Comparison of ENCODE assay signal across 25 mouse cellular contexts in the genomic region with DNA sequence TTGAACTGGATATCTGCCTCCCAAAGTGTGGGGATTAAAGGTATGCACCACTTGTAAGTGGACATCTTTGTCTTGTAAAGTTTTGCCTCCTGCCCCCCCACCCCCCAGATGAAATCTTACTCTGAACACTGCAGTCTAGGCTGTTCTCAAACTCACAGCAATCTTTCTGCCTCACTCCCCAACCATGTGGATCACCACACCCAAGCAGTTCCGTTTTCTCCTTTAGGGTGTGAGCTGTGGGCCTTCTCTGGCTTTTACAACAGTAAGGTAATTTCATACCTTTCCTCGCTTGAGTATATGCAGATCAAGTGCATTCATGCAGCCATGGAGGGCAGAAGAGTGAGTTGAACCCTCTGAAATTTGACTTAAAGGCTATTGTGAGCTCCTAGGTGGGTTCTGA. TPM values are rescaled to one million over a fixed set of nuclear protein-coding genes. Genes with fewer than 3 reads are reported as not detected.
DNase-seq lines count a peak whose midpoint lies in the region; ATAC-seq and TF ChIP-seq lines count a peak whose summit lies in the region.
"Had no signal": no experiment of that assay in that cellular context is flagged by ENCODE, and none has a peak within 500 bp of the region (broad histone marks: within the 10 kb centered on the region; RNA-seq: fewer than 3 reads in every experiment).

No protein-coding gene starts in this region.

- H3K4me1 ChIP-seq in liver, adult 2 months (ENCODE audit: control insufficient read depth, insufficient read depth, low read length): peaks cover 22% of the 10 kb centered on the region
- peaks cover 5% of the 10 kb centered on the region; the same call in 1 of the 2 replicates for H3K4me1 ChIP-seq in liver, embryonic 12.5 days
- no peaks in the 10 kb centered on the region for H3K4me1 ChIP-seq in ES-Bruce4 (ENCODE audit: control insufficient read depth, insufficient read depth, low read length)
- H3K4me1 ChIP-seq in ES-E14 (ENCODE audit: control insufficient read depth in 2 of 2, insufficient read depth in 2 of 2, low read length in 2 of 2, poor library complexity in 1 of 2): peaks cover 2 to 13% of the 10 kb centered on the region in 2 experiments; a peak in 2 of 4 replicates
- H3K4me1 ChIP-seq in brown adipose tissue, adult 24 weeks (ENCODE audit: control insufficient read depth, insufficient read depth, insufficient read length, low read length): peaks cover 8% of the 10 kb centered on the region; the same call in 1 of the 2 replicates
- peaks cover under 1% of the 10 kb centered on the region; the same call in 1 of the 2 replicates for H3K4me1 ChIP-seq in neural tube, embryonic 15.5 days
- H3K4me1 ChIP-seq in heart, embryonic 11.5 days (ENCODE audit: control insufficient read depth, insufficient read depth, low read length): no peaks in the 10 kb centered on the region
- H3K4me1 ChIP-seq: midbrain, embryonic 15.5 days had no signal

- H3K27me3 ChIP-seq in liver, adult 2 months (ENCODE audit: control insufficient read depth, insufficient read depth, low read length): no peaks in the 10 kb centered on the region
- H3K27me3 ChIP-seq in liver, embryonic 12.5 days (replicated peaks): peaks cover 24% of the 10 kb centered on the region
- no peaks in the 10 kb centered on the region for H3K27me3 ChIP-seq in ES-Bruce4 (ENCODE audit: control insufficient read depth, insufficient read depth, low read length, poor library complexity, severe bottlenecking)
- H3K27me3 ChIP-seq in neural tube, embryonic 15.5 days (replicated peaks): peaks cover 10% of the 10 kb centered on the region; the same call in 1 of the 2 replicates
- H3K27me3 ChIP-seq in heart, embryonic 11.5 days (ENCODE audit: control insufficient read depth, insufficient read depth, low read length): peaks cover 12% of the 10 kb centered on the region
- H3K27me3 ChIP-seq: midbrain, embryonic 15.5 days had no signal

- H3K27ac ChIP-seq in liver, adult 2 months (replicated peaks; ENCODE audit: insufficient read depth, low read depth, low read length): peak overlapping the region; percentile 44
- no peak overlapping the region for H3K27ac ChIP-seq in liver, embryonic 12.5 days
- H3K27ac ChIP-seq in ES-Bruce4 (ENCODE audit: insufficient read depth, low read length): peak overlapping the region; percentile 73
- H3K27ac ChIP-seq in ES-E14 (ENCODE audit: insufficient read depth, low read depth, low read length, poor library complexity, severe bottlenecking): peak overlapping the region; percentile 37; the same call in 1 of the 2 replicates
- peak overlapping the region; percentile 55 for H3K27ac ChIP-seq in brown adipose tissue, adult 24 weeks (replicated peaks; ENCODE audit: low read depth, low read length)
- no peak overlapping the region for H3K27ac ChIP-seq in neural tube, embryonic 15.5 days (replicated peaks)
- no peak overlapping the region for H3K27ac ChIP-seq in heart, embryonic 11.5 days (ENCODE audit: low read depth, low read length)
- H3K27ac ChIP-seq: embryonic facial prominence, embryonic 13.5 days; hindbrain, embryonic 10.5 days; hindbrain, embryonic 15.5 days; liver, embryonic 13.5 days; midbrain, embryonic 15.5 days; neural tube, embryonic 12.5 days had no signal

- no peaks in the 10 kb centered on the region for H3K9me3 ChIP-seq in liver, embryonic 12.5 days (replicated peaks)
- H3K9me3 ChIP-seq in ES-Bruce4 (replicated peaks; ENCODE audit: control insufficient read depth, insufficient read depth, low read length, poor library complexity, severe bottlenecking) (no peaks in the 10 kb centered on the region), ES-E14 (ENCODE audit: control insufficient read depth, insufficient read depth, low read depth, low read length) (no peaks in the 10 kb centered on the region)
- no peaks in the 10 kb centered on the region for H3K9me3 ChIP-seq in neural tube, embryonic 15.5 days (replicated peaks)
- H3K9me3 ChIP-seq in heart, embryonic 11.5 days (replicated peaks; ENCODE audit: control insufficient read depth, low read length): no peaks in the 10 kb centered on the region
- H3K9me3 ChIP-seq: embryonic facial prominence, embryonic 13.5 days; hindbrain, embryonic 10.5 days; hindbrain, embryonic 15.5 days; liver, embryonic 13.5 days; midbrain, embryonic 15.5 days; neural tube, embryonic 12.5 days had no signal

- TF ChIP-seq CTCF in liver, adult 2 months (IDR thresholded peaks at IDR 0.05; ENCODE audit: low read depth, low read length): no peak
- no peak for TF ChIP-seq CTCF in ES-Bruce4 (IDR thresholded peaks at IDR 0.05; ENCODE audit: low read depth, low read length)

- in situ Hi-C loops in ES-E14 (cut with MboI; ENCODE audit: low sequenced_read_pairs in 2 of 2, unreplicated experiment in 2 of 2): no loop called here

- DNase-seq in liver, adult 2 months (ENCODE audit: extremely low read depth, low read depth, low spot score): no peak
- DNase-seq in ES-E14 (ENCODE audit: low read depth, low spot score): no peak
- DNase-seq: B cell, adult 2 months; cerebellum, adult 11-12 months; cerebellum, postnatal 10 days; forebrain, postnatal 0 days; gastrocnemius, postnatal 10 days; heart, postnatal 14 days; liver, embryonic 13.5 days; lung, embryonic 14.5 days; lung, postnatal 14 days; thymus, adult 2 months; thymus, postnatal 36 days had no signal

- TF ChIP-seq EP300 in ES-Bruce4 (IDR thresholded peaks at IDR 0.05; ENCODE audit: insufficient read depth, low read depth, low read length): no peak

- H3K4me3 ChIP-seq in liver, adult 2 months (ENCODE audit: insufficient read depth, low read depth, low read length): no peak overlapping the region
- H3K4me3 ChIP-seq in liver, embryonic 12.5 days: no peak overlapping the region
- H3K4me3 ChIP-seq in ES-Bruce4 (ENCODE audit: low read depth, low read length) (no peak overlapping the region), ES-E14 (ENCODE audit: insufficient read depth in 1 of 2, low read depth in 1 of 2, low read length in 2 of 2, poor library complexity in 1 of 2, severe bottlenecking in 1 of 2) (no peak overlapping the region)
- no peak overlapping the region for H3K4me3 ChIP-seq in brown adipose tissue, adult 24 weeks (ENCODE audit: insufficient read depth, low read depth, low read length)
- H3K4me3 ChIP-seq in neural tube, embryonic 15.5 days (replicated peaks): no peak overlapping the region
- H3K4me3 ChIP-seq in heart, embryonic 11.5 days (ENCODE audit: low read depth, low read length): no peak overlapping the region
- H3K4me3 ChIP-seq: embryonic facial prominence, embryonic 13.5 days; hindbrain, embryonic 10.5 days; hindbrain, embryonic 15.5 days; liver, embryonic 13.5 days; midbrain, embryonic 15.5 days; myocyte; neural tube, embryonic 12.5 days had no signal

- H3K4me2 ChIP-seq in liver, embryonic 12.5 days: no peak overlapping the region
- H3K4me2 ChIP-seq in neural tube, embryonic 15.5 days: no peak overlapping the region
- no peak overlapping the region for H3K4me2 ChIP-seq in heart, embryonic 11.5 days
- H3K4me2 ChIP-seq: embryonic facial prominence, embryonic 13.5 days; hindbrain, embryonic 15.5 days; liver, embryonic 13.5 days; lung, embryonic 14.5 days; midbrain, embryonic 15.5 days; neural tube, embryonic 12.5 days had no signal

- H3K36me3 ChIP-seq in liver, adult 2 months (ENCODE audit: control insufficient read depth, insufficient read depth, low read length): peaks cover 6% of the 10 kb centered on the region; the same call in 1 of the 2 replicates
- peaks cover 34% of the 10 kb centered on the region for H3K36me3 ChIP-seq in liver, embryonic 12.5 days
- H3K36me3 ChIP-seq in ES-Bruce4 (ENCODE audit: control insufficient read depth, insufficient read depth, low read length, poor library complexity, severe bottlenecking): peaks cover 14% of the 10 kb centered on the region
- H3K36me3 ChIP-seq in ES-E14 (ENCODE audit: control insufficient read depth, insufficient read depth, low read length, poor library complexity, severe bottlenecking): peaks cover 21% of the 10 kb centered on the region
- peaks cover 18% of the 10 kb centered on the region for H3K36me3 ChIP-seq in neural tube, embryonic 15.5 days
- peaks cover 10% of the 10 kb centered on the region for H3K36me3 ChIP-seq in heart, embryonic 11.5 days (ENCODE audit: control insufficient read depth, insufficient read depth, low read length)

- H3K9ac ChIP-seq in liver, adult 2 months (ENCODE audit: low read depth, low read length): no peak overlapping the region
- no peak overlapping the region for H3K9ac ChIP-seq in liver, embryonic 12.5 days
- no peak overlapping the region for H3K9ac ChIP-seq in ES-Bruce4 (ENCODE audit: low read depth, poor library complexity, severe bottlenecking)
- H3K9ac ChIP-seq in ES-E14 (ENCODE audit: insufficient read depth, low read depth, low read length, poor library complexity, severe bottlenecking): no peak overlapping the region
- H3K9ac ChIP-seq in neural tube, embryonic 15.5 days (replicated peaks): no peak overlapping the region
- H3K9ac ChIP-seq in heart, embryonic 11.5 days (ENCODE audit: low read depth, low read length): no peak overlapping the region
- H3K9ac ChIP-seq: embryonic facial prominence, embryonic 13.5 days; forebrain, postnatal 0 days; hindbrain, embryonic 15.5 days; liver, embryonic 13.5 days; lung, embryonic 14.5 days; midbrain, embryonic 15.5 days; neural tube, embryonic 12.5 days had no signal

- no peaks in the 10 kb centered on the region for H3K79me2 ChIP-seq in liver, adult 2 months (ENCODE audit: control insufficient read depth, insufficient read depth, low read length)

- ATAC-seq in liver, embryonic 12.5 days: no peak
- ATAC-seq in neural tube, embryonic 15.5 days (ENCODE audit: low FRiP score): no peak
- no peak for ATAC-seq in heart, embryonic 11.5 days (replicated peaks; ENCODE audit: insufficient number of reproducible peaks, low FRiP score, low TSS enrichment)
- ATAC-seq: forebrain, postnatal 0 days; midbrain, embryonic 15.5 days had no signal

- TF ChIP-seq POLR2A in liver, adult 2 months (IDR thresholded peaks at IDR 0.05; ENCODE audit: extremely low read depth, insufficient read depth, low read length): no peak
- no peak for TF ChIP-seq POLR2A in ES-Bruce4 (IDR thresholded peaks at IDR 0.05; ENCODE audit: insufficient read depth, low read length)

- WGBS in liver, adult 2 months: 69% methylated on average over 2 of the region's 2 CpGs
- 25% methylated on average over 2 of the region's 2 CpGs for WGBS in liver, embryonic 12.5 days (ENCODE audit: insufficient replicate concordance)
- 69% methylated on average over 2 of the region's 2 CpGs for WGBS in neural tube, embryonic 15.5 days
- WGBS in heart, embryonic 11.5 days (ENCODE audit: insufficient replicate concordance): 73% methylated on average over 2 of the region's 2 CpGs

RNA-seq across cellular contexts. Expression of a gene that starts 3.1 kb away (rescaled TPM):
- 0.13 and 0.37 TPM in 2 replicates for total RNA-seq in liver, adult 2 months (2014; rRNA removed)
- polyA plus RNA-seq in liver, adult 2 months (2012; rRNA removed): 1.5 and 1.9 TPM in 2 replicates
- polyA plus RNA-seq in liver, embryonic 12.5 days (2016; fragmentation: Nextera tagmentation; extraction: Ambion mirVana): 0.38 and 0.48 TPM in 2 replicates
- 1.0 and 1.1 TPM in 2 replicates for polyA plus RNA-seq in ES-Bruce4 (2011; ENCODE audit: insufficient read depth, insufficient read length, low read depth, missing spikeins)
- 0.98 and 1.6 TPM in 2 replicates for total RNA-seq in ES-E14 (2012; rRNA removed)
- polyA plus RNA-seq in brown adipose tissue, adult 24 weeks (2012; ENCODE audit: insufficient read depth, insufficient read length, missing spikeins): 3.3 and 6.2 TPM in 2 replicates
- 31.7 and 34.9 TPM in 2 replicates for polyA plus RNA-seq in neural tube, embryonic 15.5 days (2015; fragmentation: Nextera tagmentation; extraction: Ambion mirVana)
- 0.44 and 1.5 TPM in 2 replicates for polyA plus RNA-seq in heart, embryonic 11.5 days (2014; fragmentation: Nextera tagmentation; extraction: Ambion mirVana)
- total RNA-seq: common myeloid progenitor, adult 5-6 weeks had no signal

RNA-seq across cellular contexts. Expression of a gene that starts 36.5 kb away (rescaled TPM):
- 4.7 and 7.2 TPM in 2 replicates for total RNA-seq in liver, adult 2 months (2014; rRNA removed)
- polyA plus RNA-seq in liver, adult 2 months (2012; rRNA removed): 9.7 and 10.8 TPM in 2 replicates
- polyA plus RNA-seq in liver, embryonic 12.5 days (2016; fragmentation: Nextera tagmentation; extraction: Ambion mirVana): 29.0 and 29.6 TPM in 2 replicates
- polyA plus RNA-seq in ES-Bruce4 (2011; ENCODE audit: insufficient read depth, insufficient read length, low read depth, missing spikeins): 49.3 and 50.3 TPM in 2 replicates
- 111 and 119 TPM in 2 replicates for total RNA-seq in ES-E14 (2012; rRNA removed)
- 6.4 and 7.0 TPM in 2 replicates for polyA plus RNA-seq in brown adipose tissue, adult 24 weeks (2012; ENCODE audit: insufficient read depth, insufficient read length, missing spikeins)
- polyA plus RNA-seq in neural tube, embryonic 15.5 days (2015; fragmentation: Nextera tagmentation; extraction: Ambion mirVana): 28.0 and 28.8 TPM in 2 replicates
- 17.2 and 17.7 TPM in 2 replicates for polyA plus RNA-seq in heart, embryonic 11.5 days (2014; fragmentation: Nextera tagmentation; extraction: Ambion mirVana)

RNA-seq across cellular contexts. Expression of a gene that starts 44.7 kb away (rescaled TPM):
- 7.4 TPM in 2 replicates for total RNA-seq in liver, adult 2 months (2014; rRNA removed)
- 11.9 and 13.1 TPM in 2 replicates for polyA plus RNA-seq in liver, adult 2 months (2012; rRNA removed)
- polyA plus RNA-seq in liver, embryonic 12.5 days (2016; fragmentation: Nextera tagmentation; extraction: Ambion mirVana): 9.8 and 10.0 TPM in 2 replicates
- polyA plus RNA-seq in ES-Bruce4 (2011; ENCODE audit: insufficient read depth, insufficient read length, low read depth, missing spikeins): 40.5 and 42.1 TPM in 2 replicates
- 19.0 and 22.5 TPM in 2 replicates for total RNA-seq in ES-E14 (2012; rRNA removed)
- polyA plus RNA-seq in brown adipose tissue, adult 24 weeks (2012; ENCODE audit: insufficient read depth, insufficient read length, missing spikeins): 25.1 and 32.4 TPM in 2 replicates
- polyA plus RNA-seq in neural tube, embryonic 15.5 days (2015; fragmentation: Nextera tagmentation; extraction: Ambion mirVana): 41.7 and 41.9 TPM in 2 replicates
- polyA plus RNA-seq in heart, embryonic 11.5 days (2014; fragmentation: Nextera tagmentation; extraction: Ambion mirVana): 26.9 and 36.8 TPM in 2 replicates

RNA-seq across cellular contexts. Expression of a gene that starts 45.2 kb away (rescaled TPM):
- 32.8 and 33.1 TPM in 2 replicates for total RNA-seq in liver, adult 2 months (2014; rRNA removed)
- 21.6 and 24.8 TPM in 2 replicates for polyA plus RNA-seq in liver, adult 2 months (2012; rRNA removed)
- polyA plus RNA-seq in liver, embryonic 12.5 days (2016; fragmentation: Nextera tagmentation; extraction: Ambion mirVana): 113 and 121 TPM in 2 replicates
- 158 and 160 TPM in 2 replicates for polyA plus RNA-seq in ES-Bruce4 (2011; ENCODE audit: insufficient read depth, insufficient read length, low read depth, missing spikeins)
- 148 and 178 TPM in 2 replicates for total RNA-seq in ES-E14 (2012; rRNA removed)
- polyA plus RNA-seq in brown adipose tissue, adult 24 weeks (2012; ENCODE audit: insufficient read depth, insufficient read length, missing spikeins): 15.0 and 18.8 TPM in 2 replicates
- 127 and 128 TPM in 2 replicates for polyA plus RNA-seq in neural tube, embryonic 15.5 days (2015; fragmentation: Nextera tagmentation; extraction: Ambion mirVana)
- polyA plus RNA-seq in heart, embryonic 11.5 days (2014; fragmentation: Nextera tagmentation; extraction: Ambion mirVana): 96.3 and 105 TPM in 2 replicates

Comparison
In these comparisons a context has a peak if more than half of its experiments do, and no peak if none do; other contexts are left out.
1. H3K27ac ChIP-seq: peak in liver, adult 2 months (single experiment), ES-Bruce4 (single experiment), ES-E14 (single experiment) and brown adipose tissue, adult 24 weeks (single experiment); none in liver, embryonic 12.5 days (single experiment), neural tube, embryonic 15.5 days (single experiment) and heart, embryonic 11.5 days (single experiment).